Mouse (Mus musculus): ENCODE results near the gene Hs2st1.

DNA sequence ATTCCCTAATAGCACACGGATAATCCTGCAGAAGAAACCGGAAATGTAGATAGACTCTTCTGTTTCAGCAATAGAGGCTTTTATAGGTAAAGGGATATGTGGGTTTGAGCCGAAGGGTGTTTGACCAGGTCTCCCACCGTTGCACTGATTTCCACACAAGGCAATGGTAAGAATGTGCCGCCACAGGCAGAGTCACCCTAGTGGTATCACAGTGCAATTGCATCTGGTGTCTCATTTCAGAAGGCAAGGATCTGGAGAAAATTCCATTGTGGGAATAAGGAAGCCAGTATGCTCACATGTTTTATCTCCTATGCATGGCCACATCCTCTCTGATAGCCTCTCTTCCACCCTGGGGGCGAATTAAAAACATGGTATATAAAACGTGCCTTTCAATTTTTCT is 171.8 kb downstream of the Hs2st1 start:
- no peak for TF ChIP-seq CTCF (IDR thresholded peaks at IDR 0.05; ENCODE audit: insufficient read depth, low read depth, low read length)
- TF ChIP-seq POLR2A (IDR thresholded peaks at IDR 0.05; ENCODE audit: insufficient read depth, low read depth, low read length) = no peak

All from olfactory bulb, adult 2 months (tissue).